Mouse (Mus musculus): Measurements from ENCODE around the gene Ect2l.
"Not testable (repeated sequence)": the region's sequence is repeated elsewhere in the genome, so short reads cannot be mapped to it uniquely, and the experiment has no call there.

Gene Ect2l

GRCm38 (mm10) chr10:18191706-18192105, 19.0 kb downstream of the Ect2l start:
- no peak for DNase-seq (ENCODE audit: low spot score in 2 of 2)

GRCm38 (mm10) chr10:18189498-18189897, 21.2 kb downstream of the Ect2l start:
- no peak for DNase-seq (ENCODE audit: low spot score in 2 of 2)

- DNase-seq (ENCODE audit: low spot score in 2 of 2), result no peak
Measured at GRCm38 (mm10) chr10:18188564-18188963, 22.1 kb downstream of the Ect2l start.

GRCm38 (mm10) chr10:18182246-18182645, 28.4 kb downstream of the Ect2l start:
- DNase-seq (ENCODE audit: low spot score in 2 of 2), result no peak

- no peak for DNase-seq (ENCODE audit: low spot score in 2 of 2)
Measured at GRCm38 (mm10) chr10:18177304-18177703, 33.4 kb downstream of the Ect2l start.

GRCm38 (mm10) chr10:18176722-18177121, 34.0 kb downstream of the Ect2l start:
- DNase-seq (ENCODE audit: low spot score in 2 of 2), result no peak

- DNase-seq (ENCODE audit: low spot score in 2 of 2), result no peak
Measured at GRCm38 (mm10) chr10:18175087-18175486, 35.6 kb downstream of the Ect2l start.

- no peak for DNase-seq (ENCODE audit: low spot score in 2 of 2)
Measured at GRCm38 (mm10) chr10:18162435-18162971, 48.2 kb downstream of the Ect2l start.

GRCm38 (mm10) chr10:18147224-18147623, 63.5 kb downstream of the Ect2l start:
- DNase-seq (ENCODE audit: low spot score in 2 of 2), result no peak

GRCm38 (mm10) chr10:18142231-18142630, 68.5 kb downstream of the Ect2l start:
- DNase-seq (ENCODE audit: low spot score in 2 of 2), result no peak

- DNase-seq (ENCODE audit: low spot score in 2 of 2), result no peak
Measured at GRCm38 (mm10) chr10:18141389-18141788, 69.3 kb downstream of the Ect2l start.

- DNase-seq (ENCODE audit: low spot score in 2 of 2), result no peak
Measured at GRCm38 (mm10) chr10:18139615-18140014, 71.1 kb downstream of the Ect2l start.

GRCm38 (mm10) chr10:18138853-18139503, 71.7 kb downstream of the Ect2l start:
- DNase-seq (ENCODE audit: low spot score in 2 of 2), result not testable (repeated sequence)

GRCm38 (mm10) chr10:18131666-18132650, 78.7 kb downstream of the Ect2l start:
- DNase-seq (ENCODE audit: low spot score in 2 of 2), result no peak

GRCm38 (mm10) chr10:18130276-18130675, 80.4 kb downstream of the Ect2l start:
- no peak for DNase-seq (ENCODE audit: low spot score in 2 of 2)

- DNase-seq (ENCODE audit: low spot score in 2 of 2), result no peak
Measured at GRCm38 (mm10) chr10:18118336-18118735, 92.4 kb downstream of the Ect2l start.

GRCm38 (mm10) chr10:18113473-18114093, 97.1 kb downstream of the Ect2l start:
- DNase-seq (ENCODE audit: low spot score in 2 of 2), result no peak

GRCm38 (mm10) chr10:18110940-18111339, 99.8 kb downstream of the Ect2l start:
- no peak for DNase-seq (ENCODE audit: low spot score in 2 of 2)

GRCm38 (mm10) chr10:18107471-18107870, 103.2 kb downstream of the Ect2l start:
- no peak for DNase-seq (ENCODE audit: low spot score in 2 of 2)

GRCm38 (mm10) chr10:18102166-18102565, 108.5 kb downstream of the Ect2l start:
- DNase-seq (ENCODE audit: low spot score in 2 of 2), result no peak

- no peak for DNase-seq (ENCODE audit: low spot score in 2 of 2)
Measured at GRCm38 (mm10) chr10:18090691-18091090, 120.0 kb downstream of the Ect2l start.

- no peak for DNase-seq (ENCODE audit: low spot score in 2 of 2)
Measured at GRCm38 (mm10) chr10:18082772-18083171, 127.9 kb downstream of the Ect2l start.

All from spleen, postnatal 10 days (tissue).